Mouse (Mus musculus): ENCODE data around the gene Jmjd8.

Jmjd8 gene

GRCm38 (mm10) chr17:25832436-25833290 lies 4.0 kb downstream of the Jmjd8 start:
- DNase-seq (ENCODE audit: low spot score in 2 of 2): peak; percentile 99

DNA sequence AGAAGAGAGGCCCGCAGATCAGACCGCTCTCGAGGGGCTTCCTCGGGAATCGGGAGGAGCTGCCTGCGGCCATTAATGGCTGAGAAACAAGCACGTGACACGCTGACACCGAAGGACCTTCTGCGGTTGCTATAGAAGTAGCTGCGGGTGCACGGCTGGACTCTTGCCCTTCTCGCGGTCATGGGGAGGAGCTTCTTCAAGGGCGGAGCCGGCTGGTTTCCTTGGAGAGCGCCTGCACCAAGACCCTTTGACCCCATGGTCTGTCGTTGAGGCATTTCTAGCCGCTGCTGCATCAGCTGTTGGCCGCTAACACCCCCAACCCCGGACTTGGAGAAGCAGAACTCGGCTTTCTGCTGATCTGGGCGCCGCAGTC lies 4.6 kb downstream of the Jmjd8 start, which contains the start of gene Stub1:
Stub1 (minus strand) TSS at position 114 of the 373 bp plus-strand sequence.
- DNase-seq (ENCODE audit: low spot score in 2 of 2): peak; percentile 92 to 95

- peak in 1 of 2 experiments; percentile 35 for DNase-seq (ENCODE audit: low spot score in 2 of 2)
Measured at GRCm38 (mm10) chr17:25833961-25834594, 5.4 kb downstream of the Jmjd8 start.

DNA sequence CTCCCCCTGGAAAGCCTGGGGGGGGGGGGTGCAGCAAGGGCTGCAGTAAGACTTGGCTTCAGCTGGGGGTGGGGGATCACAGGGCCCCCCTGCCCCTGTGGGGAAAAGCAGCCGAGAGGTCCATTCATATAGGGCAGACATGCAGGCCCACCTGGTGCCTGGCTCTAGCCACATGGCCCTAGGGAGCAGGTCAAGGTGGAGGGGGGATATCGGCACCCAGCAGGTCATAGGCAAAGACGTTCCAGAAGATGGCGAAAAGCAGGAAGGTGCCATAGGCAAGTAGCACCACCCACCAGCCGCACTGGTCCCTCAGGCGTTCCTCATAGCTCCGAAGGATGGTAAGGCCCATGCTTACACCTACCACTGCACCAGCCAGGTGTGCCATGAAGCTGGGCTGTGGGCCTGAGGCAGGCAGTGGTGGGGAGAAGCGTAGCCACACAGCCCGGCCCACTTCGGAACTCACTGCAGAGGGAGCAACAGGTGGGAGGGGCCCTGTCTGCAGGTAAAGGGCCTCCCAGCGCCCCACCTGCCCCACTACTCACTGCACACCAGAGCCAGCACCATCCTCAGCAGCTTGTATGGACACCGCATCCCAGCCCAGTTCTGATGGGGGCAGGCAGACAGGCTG lies 6.0 kb downstream of the Jmjd8 start:
- peak in 1 of 2 experiments; percentile 30 for DNase-seq (ENCODE audit: low spot score in 2 of 2)

DNA sequence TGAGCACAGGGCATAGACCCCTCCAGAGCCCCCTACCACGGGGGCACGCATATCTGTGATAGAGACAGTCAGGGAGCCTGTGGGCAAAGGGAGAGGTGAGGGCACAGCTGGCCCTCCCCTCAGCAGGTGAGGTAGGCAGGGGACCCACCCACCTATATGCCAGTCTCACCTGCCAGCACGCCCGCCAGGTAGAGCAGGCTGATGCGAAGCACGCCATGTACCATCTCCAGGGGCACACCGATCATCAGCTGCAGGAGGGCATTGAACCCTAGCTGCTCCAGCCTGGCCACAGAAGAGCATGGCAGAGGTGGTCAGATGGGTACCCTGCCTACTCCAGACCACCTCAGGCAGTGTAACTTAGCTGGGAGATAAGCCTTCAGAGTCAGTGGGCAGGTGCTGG lies 6.6 kb downstream of the Jmjd8 start:
- no peak for DNase-seq (ENCODE audit: low spot score in 2 of 2)

- no peak for DNase-seq (ENCODE audit: low spot score in 2 of 2)
Measured at GRCm38 (mm10) chr17:25835816-25836215, 7.1 kb downstream of the Jmjd8 start.

DNA sequence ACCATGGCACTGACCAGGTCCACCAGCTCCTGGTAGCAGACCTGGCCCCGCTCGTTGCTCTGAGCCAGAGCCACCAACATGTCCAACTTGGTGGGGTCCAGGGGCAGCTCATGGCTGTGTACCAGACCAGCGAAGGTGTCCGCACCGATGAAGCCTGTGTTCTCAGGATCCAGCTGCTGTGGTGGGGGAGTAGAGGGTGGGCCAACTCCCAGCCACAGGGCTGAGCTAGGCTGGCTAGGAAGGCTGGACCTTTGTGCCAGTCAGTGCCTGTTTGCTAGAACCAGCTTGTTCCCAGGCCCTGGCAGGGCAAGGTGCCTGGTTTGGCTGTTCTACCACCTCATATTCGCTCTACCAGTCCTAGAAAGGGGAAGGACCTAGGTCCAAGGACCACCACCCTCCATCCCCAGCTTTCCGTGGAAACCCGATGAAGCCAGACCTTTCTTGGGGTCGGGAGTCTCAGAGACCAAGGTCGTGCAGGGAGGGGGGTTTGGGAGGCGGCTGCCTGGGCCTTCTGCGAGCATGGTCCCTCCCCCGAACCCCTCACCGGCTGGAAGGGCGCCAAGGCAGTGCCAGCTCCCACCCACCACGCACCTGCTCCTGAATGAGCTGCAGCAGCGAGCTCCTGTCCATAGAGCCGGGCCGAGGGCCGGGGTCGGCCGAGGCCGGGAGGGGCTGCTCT lies 7.9 kb downstream of the Jmjd8 start:
- no peak for DNase-seq (ENCODE audit: low spot score in 2 of 2)

- peak; percentile 72 to 74 for DNase-seq (ENCODE audit: low spot score in 2 of 2)
Measured at GRCm38 (mm10) chr17:25837076-25837410, 8.4 kb downstream of the Jmjd8 start, which contains the start of gene Rhbdl1. Gene Rhbdl1 (minus strand): TSS chr17:25837295.

GRCm38 (mm10) chr17:25837533-25837932 lies 8.9 kb downstream of the Jmjd8 start:
- no peak for DNase-seq (ENCODE audit: low spot score in 2 of 2)

- no peak for DNase-seq (ENCODE audit: low spot score in 2 of 2)
Measured at GRCm38 (mm10) chr17:25838904-25839303, 10.2 kb downstream of the Jmjd8 start.

- DNase-seq (ENCODE audit: low spot score in 2 of 2): no peak
Measured at GRCm38 (mm10) chr17:25839455-25840235, 11.0 kb downstream of the Jmjd8 start.

DNA sequence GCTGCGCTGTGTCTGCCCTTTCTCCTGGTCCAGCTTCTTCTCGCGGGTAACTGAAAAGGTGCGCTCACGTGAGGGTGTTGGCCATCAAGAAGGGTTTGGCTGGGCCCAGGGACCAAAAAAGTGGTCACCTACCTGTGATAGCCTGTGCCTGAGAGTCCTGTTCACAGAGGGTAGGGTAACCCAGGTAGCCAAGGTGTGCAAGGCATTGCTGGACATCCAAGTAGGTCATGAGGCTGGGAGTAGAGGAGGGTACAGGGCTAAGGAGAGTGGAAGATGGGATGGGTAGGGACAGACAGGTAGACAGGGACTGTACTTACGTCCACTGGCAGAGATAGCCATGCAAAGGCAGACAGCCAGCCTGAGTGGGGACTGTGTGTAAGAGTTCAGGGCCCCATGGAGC lies 11.9 kb downstream of the Jmjd8 start:
- DNase-seq (ENCODE audit: low spot score in 2 of 2): no peak

DNA sequence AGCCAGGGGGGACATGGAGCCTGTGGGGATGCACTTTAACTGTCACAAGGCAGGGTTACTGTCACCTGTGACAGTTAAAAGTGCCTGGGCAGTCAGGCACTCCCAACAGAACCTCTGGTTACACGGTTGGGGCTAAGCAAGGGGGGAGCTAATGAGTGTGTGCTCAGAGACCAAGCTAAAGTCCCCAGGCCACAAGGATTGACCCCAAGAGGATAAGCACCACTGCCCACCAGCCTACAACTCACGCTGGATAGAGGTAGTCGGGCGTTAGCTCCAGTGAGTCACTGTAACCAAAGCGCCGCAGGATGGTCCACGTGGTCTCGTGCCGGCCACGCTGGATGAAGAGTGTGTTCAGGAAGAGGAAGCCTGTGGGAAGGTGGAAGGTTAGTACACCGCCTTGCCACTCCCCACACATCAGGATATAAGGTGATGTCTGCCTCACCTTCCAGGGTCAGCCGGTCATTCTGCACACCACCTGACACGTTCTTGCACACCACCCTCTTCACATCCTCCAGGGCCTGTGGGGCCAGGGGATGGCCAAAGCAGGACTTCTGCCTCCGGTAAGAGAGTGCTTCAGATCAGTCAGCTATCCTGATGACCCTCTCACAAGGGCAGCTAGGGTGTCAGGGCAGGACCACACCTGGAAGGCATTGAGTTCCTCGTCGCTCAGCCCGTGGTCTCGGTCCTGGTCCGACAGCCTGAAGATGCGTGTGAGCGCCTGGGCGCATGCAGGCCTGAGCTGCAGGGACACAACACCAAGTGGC lies 12.6 kb downstream of the Jmjd8 start, which contains the start of gene Gm20683:
Gm20683 (minus strand) TSS at position 647 of the 764 bp plus-strand sequence.
- no peak for DNase-seq (ENCODE audit: low spot score in 2 of 2)

GRCm38 (mm10) chr17:25842509-25842908 lies 13.8 kb downstream of the Jmjd8 start:
- DNase-seq (ENCODE audit: low spot score in 2 of 2): no peak

DNA sequence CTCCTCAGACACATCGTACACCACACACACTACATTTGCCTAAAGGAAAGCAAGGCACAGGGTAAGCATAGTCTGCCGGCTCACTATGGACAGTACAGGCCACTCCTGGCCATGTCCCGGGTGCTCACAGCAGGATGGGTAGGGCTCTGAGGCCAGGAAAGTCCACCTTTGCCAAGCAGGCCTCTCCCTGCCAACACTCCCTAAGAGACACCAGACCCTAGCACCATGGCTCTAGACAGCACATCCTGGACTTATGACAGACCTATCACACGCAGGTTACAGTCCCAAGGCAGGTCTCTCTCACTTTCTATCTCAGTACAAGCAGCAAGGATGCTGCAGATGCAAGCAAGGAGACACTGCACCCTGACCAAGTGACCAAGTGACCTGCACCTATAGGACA lies 14.5 kb downstream of the Jmjd8 start:
- DNase-seq (ENCODE audit: low spot score in 2 of 2): no peak

- no peak for DNase-seq (ENCODE audit: low spot score in 2 of 2)
Measured at GRCm38 (mm10) chr17:25843636-25844395, 15.1 kb downstream of the Jmjd8 start.

DNA sequence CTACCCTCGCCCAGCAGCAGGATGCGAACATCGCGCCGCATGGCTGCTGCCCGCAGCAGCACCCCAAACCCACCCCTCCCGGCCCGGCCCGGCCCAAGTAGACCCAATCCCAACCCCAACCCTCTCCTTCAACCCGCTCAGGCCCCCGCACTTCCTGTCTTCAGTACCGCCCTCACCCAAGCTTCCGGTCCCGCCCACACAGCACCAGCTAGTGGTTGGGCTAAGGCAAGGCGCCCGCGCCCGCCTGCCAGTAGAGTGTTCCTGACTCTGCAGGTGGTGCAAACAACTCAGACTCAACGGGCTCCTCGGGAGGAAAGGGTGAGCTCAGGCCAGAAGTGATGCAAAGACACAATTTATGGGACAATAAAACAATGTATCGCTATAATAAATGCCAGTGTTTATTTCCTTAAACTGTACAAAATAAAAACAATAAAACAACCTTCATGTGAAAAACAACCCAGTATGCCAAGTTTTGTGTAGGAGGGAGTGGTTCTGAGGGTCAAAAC lies 15.8 kb downstream of the Jmjd8 start, which contains the start of gene Rhot2:
Rhot2 (minus strand) TSS at position 456 of the 506 bp plus-strand sequence.
- DNase-seq (ENCODE audit: low spot score in 2 of 2): peak; percentile 94

DNA sequence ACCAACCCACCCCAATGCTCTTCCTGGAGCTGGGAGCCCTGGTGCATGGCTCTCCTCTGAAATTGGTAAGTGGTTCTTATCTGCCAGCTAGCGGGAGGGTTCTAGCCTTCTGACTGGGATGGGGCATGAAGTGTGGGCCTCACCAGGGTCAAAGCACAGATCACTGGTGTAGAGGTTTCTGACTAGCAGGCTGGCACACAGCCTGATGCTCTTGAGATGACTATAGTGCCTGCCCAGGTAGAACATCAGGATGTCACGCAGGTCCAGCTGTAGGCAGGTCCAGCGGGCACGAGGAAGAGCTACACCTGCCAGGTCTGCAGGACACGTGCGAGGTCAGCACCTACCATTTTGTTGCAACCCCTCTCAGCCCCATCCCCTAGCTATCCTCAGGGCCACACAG lies 31.6 kb downstream of the Jmjd8 start:
- no peak for DNase-seq (ENCODE audit: low spot score in 2 of 2)
